Mouse (Mus musculus) frontal cortex, postnatal 10 days (tissue): Measurements from ENCODE around the gene Zfp94.
A peak's percentile ranks its signal among the peaks of the same experiment; 100 is the strongest.

Experiments
- DNase-seq, 2 experiments: peaks; one replicate each; pipeline ENCODE4 v3.0.0; 2022; ENCODE audit warnings: low spot score in 2 of 2, mixed read lengths in 1 of 2

Zfp94 gene

GRCm38 (mm10) chr7:24274456-24274855 is 42.0 kb downstream of the Zfp94 start:
- DNase-seq = no peak

GRCm38 (mm10) chr7:24271191-24271590 is 45.3 kb downstream of the Zfp94 start:
- DNase-seq = no peak

- peak; percentile 67 to 78 for DNase-seq
Measured at GRCm38 (mm10) chr7:24270288-24270672, 46.2 kb downstream of the Zfp94 start, which contains the start of gene Zfp93. TSS of gene Zfp93 (plus strand) at chr7:24270420.

- no peak for DNase-seq
Measured at GRCm38 (mm10) chr7:24269667-24270287, 46.7 kb downstream of the Zfp94 start.

- DNase-seq = no peak
Measured at GRCm38 (mm10) chr7:24269256-24269655, 47.2 kb downstream of the Zfp94 start.

- no peak for DNase-seq
Measured at GRCm38 (mm10) chr7:24268176-24269155, 48.0 kb downstream of the Zfp94 start.

- no peak for DNase-seq
Measured at GRCm38 (mm10) chr7:24260000-24260312, 56.5 kb downstream of the Zfp94 start.

GRCm38 (mm10) chr7:24259306-24259999 is 57.0 kb downstream of the Zfp94 start:
- DNase-seq = no peak

- peak; percentile 72 to 84 for DNase-seq
Measured at GRCm38 (mm10) chr7:24254633-24255474, 61.6 kb downstream of the Zfp94 start, which contains the start of gene Zfp108. TSS of gene Zfp108 (plus strand) at chr7:24254794.

GRCm38 (mm10) chr7:24253779-24254615 is 62.5 kb downstream of the Zfp94 start:
- DNase-seq = peak in 1 of 2 experiments; percentile 1
